Mouse (Mus musculus) ES-Bruce4 (cell line): ENCODE measurements around the gene Ttc25. TPM values are rescaled to one million over a fixed set of nuclear protein-coding genes. Genes with fewer than 3 reads are reported as not detected.

Experiments used
- H3K27ac ChIP-seq: 2 replicates; pipeline ENCODE4 v1.5.1; 2012; ENCODE audit warnings: low read length, inconsistent platforms; ENCODE audit not compliant: insufficient read depth
- H3K27me3 ChIP-seq: 2 replicates; pipeline ENCODE4 v1.6.1; 2012; ENCODE audit warnings: mild to moderate bottlenecking, low read length, inconsistent platforms; ENCODE audit not compliant: control insufficient read depth, poor library complexity, insufficient read depth, severe bottlenecking
- H3K36me3 ChIP-seq: 2 replicates; pipeline ENCODE4 v1.6.1; 2012; ENCODE audit warnings: inconsistent platforms, mild to moderate bottlenecking, low read length, moderate library complexity; ENCODE audit not compliant: control insufficient read depth, poor library complexity, insufficient read depth, severe bottlenecking
- H3K4me1 ChIP-seq: one replicate; pipeline ENCODE4 v1.8.1; 2011; ENCODE audit warnings: low read length; ENCODE audit not compliant: control insufficient read depth, insufficient read depth
- H3K4me3 ChIP-seq: 2 replicates; pipeline ENCODE4 v1.5.1; 2011; ENCODE audit warnings: low read depth, mild to moderate bottlenecking, low read length
- H3K9ac ChIP-seq: 2 replicates; pipeline ENCODE4 v1.6.1; 2012; ENCODE audit warnings: low read depth, mild to moderate bottlenecking, inconsistent platforms; ENCODE audit not compliant: poor library complexity, severe bottlenecking
- H3K9me3 ChIP-seq: replicated peaks from 2 replicates; pipeline ENCODE4 v1.6.1; 2012; ENCODE audit warnings: mild to moderate bottlenecking, low read length, inconsistent platforms; ENCODE audit not compliant: control insufficient read depth, poor library complexity, insufficient read depth, severe bottlenecking
- CTCF ChIP-seq: IDR thresholded peaks from one replicate; pipeline ENCODE4 v1.8.1; 2011; ENCODE audit warnings: low read depth, low read length
- EP300 ChIP-seq: IDR thresholded peaks from 2 replicates; pipeline ENCODE4 v1.6.1; 2011; ENCODE audit warnings: low read depth, low read length; ENCODE audit not compliant: insufficient read depth
- POLR2A ChIP-seq: IDR thresholded peaks from one replicate; pipeline ENCODE4 v1.8.1; 2011; ENCODE audit warnings: low read length; ENCODE audit not compliant: insufficient read depth
- polyA plus RNA-seq: library from polyadenylated mRNA; stranded (reverse); fragments of >200 nt; gene quantifications from 2 replicates; pipeline ENCODE4 v1.2.4, GENCODE M21; 2011; ENCODE audit warnings: low read depth; ENCODE audit not compliant: missing spikeins, insufficient read depth, insufficient read length

The Ttc25 gene
- polyA plus RNA-seq, 1 experiment, result 2.5 TPM

GRCm38 (mm10) chr11:100567229-100567628, 21.8 kb downstream of the Ttc25 start:
- H3K4me3 ChIP-seq, result no peak overlapping the region
- H3K36me3 ChIP-seq, result no peaks in the 10 kb centered on the region
- H3K9me3 ChIP-seq, result no peaks in the 10 kb centered on the region
- H3K27ac ChIP-seq, result no peak overlapping the region
- no peaks in the 10 kb centered on the region for H3K27me3 ChIP-seq
- H3K9ac ChIP-seq, result no peak overlapping the region
- no peaks in the 10 kb centered on the region for H3K4me1 ChIP-seq
- TF ChIP-seq CTCF (no peak), POLR2A (no peak), EP300 (no peak)

GRCm38 (mm10) chr11:100567815-100568245, 22.4 kb downstream of the Ttc25 start:
- Histone ChIP-seq H3K36me3 (no peaks in the 10 kb centered on the region), H3K4me3 (no peak overlapping the region), H3K27me3 (no peaks in the 10 kb centered on the region), H3K27ac (no peak overlapping the region), H3K4me1 (no peaks in the 10 kb centered on the region), H3K9me3 (no peaks in the 10 kb centered on the region), H3K9ac (no peak overlapping the region)
- no peak for TF ChIP-seq POLR2A
- TF ChIP-seq EP300, result no peak
- no peak for TF ChIP-seq CTCF

DNA sequence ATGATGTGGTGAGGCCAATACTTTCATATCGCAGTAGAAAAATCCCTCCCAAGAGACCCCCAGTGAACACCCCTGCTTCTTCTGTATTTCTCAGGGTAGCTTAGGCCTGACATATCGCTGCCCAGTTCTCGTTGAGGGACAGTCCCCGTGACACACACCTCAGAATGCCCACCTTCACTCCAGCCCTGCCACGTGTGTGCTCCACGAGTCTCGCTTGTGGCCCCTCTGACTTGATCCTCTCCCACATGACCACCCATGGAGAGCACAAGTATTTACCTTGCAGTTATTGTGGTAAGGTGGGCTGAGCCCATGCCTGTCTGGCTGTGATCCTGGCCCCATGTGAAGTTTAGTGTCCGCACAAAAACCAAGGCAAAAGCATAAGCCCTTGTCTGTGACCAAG, 23.3 kb downstream of the Ttc25 start:
- Histone ChIP-seq H3K4me1 (no peaks in the 10 kb centered on the region), H3K36me3 (no peaks in the 10 kb centered on the region), H3K9ac (no peak overlapping the region), H3K9me3 (no peaks in the 10 kb centered on the region), H3K4me3 (no peak overlapping the region), H3K27me3 (no peaks in the 10 kb centered on the region), H3K27ac (no peak overlapping the region)
- no peak for TF ChIP-seq CTCF
- no peak for TF ChIP-seq EP300
- no peak for TF ChIP-seq POLR2A

DNA sequence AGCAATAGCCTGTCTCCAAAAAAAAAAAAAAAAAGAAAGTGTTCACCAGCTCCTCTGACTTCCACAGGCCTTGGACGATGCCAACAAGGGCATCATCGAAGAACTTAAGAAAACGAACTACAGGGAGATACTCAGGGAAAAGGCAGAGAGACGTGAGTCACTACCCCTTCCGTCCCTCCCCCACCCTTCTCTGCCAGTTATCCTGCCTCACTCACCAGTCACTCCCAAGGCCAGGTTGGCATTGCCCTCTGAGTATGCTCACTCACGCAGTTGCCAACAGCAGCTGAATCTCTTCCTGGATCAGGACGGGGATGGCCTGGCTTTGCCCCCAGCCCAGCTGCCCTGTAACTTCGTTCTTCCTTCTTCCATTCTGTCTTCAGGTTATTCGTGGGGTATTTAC, 24.4 kb downstream of the Ttc25 start:
- H3K27me3 ChIP-seq, result no peaks in the 10 kb centered on the region
- H3K4me3 ChIP-seq, result no peak overlapping the region
- no peaks in the 10 kb centered on the region for H3K36me3 ChIP-seq
- TF ChIP-seq EP300 (no peak), CTCF (no peak), POLR2A (no peak)
- H3K9ac ChIP-seq, result no peak overlapping the region
- no peak overlapping the region for H3K27ac ChIP-seq
- no peaks in the 10 kb centered on the region for H3K9me3 ChIP-seq
- no peaks in the 10 kb centered on the region for H3K4me1 ChIP-seq

DNA sequence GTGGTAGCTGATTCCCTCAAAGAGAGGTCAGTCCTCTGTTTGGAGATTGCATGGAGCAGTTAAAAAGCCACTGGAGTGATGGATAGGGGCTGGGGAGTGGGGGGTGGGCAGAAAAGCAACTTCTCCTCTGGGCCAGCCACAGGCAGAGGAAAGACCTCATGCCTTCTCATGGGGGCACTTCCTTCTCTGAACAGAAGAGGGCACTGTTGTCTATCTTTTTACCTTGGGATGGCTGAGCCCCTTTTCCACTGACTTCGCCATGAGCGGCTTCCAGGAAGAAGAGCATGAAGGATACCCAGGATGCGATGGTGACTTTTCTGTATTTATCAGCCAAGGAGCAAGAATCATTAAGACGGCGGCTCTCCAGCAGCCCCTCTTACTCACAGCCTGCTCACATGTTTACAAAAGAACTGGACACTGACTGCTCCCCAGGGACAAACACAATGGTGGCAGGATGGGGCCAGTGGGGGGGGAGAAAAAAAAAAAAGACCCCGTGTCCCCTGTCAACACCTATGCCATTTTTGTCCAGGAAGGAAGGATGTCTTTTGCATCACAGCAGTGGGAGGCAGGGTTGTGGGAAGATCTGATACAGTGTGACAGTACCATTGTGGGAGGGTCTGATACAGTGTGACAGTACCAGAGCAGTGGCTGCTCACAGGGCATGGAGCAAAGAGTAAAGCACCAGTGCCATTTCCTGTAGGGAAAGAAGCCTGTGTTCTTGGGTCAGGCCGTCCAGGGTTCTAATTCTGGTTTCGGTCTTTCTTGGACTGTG, 25.2 kb downstream of the Ttc25 start:
- no peak for TF ChIP-seq EP300
- peak; percentile 77 for TF ChIP-seq CTCF
- TF ChIP-seq POLR2A, result no peak
- Histone ChIP-seq H3K9ac (no peak overlapping the region), H3K4me3 (no peak overlapping the region), H3K4me1 (no peaks in the 10 kb centered on the region), H3K27me3 (no peaks in the 10 kb centered on the region), H3K36me3 (no peaks in the 10 kb centered on the region), H3K27ac (no peak overlapping the region), H3K9me3 (no peaks in the 10 kb centered on the region)

DNA sequence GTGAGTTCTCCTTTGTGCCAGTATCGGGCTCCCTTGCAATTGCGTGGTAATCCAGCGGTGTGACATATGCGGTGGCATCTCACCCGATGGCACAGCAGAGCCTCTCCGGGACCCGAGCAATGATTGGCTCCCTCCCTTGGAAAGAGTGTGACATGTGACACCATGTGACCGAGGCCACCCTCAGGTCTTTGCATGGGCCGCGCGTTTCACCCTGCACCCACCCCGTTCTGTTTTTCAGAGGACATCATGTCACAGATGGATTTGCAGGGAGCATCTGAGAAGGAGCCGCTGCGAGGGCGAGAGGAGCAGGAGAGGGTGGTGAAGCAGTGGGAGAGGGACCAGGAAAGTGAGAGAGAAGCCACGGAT, 25.8 kb downstream of the Ttc25 start:
- no peaks in the 10 kb centered on the region for H3K9me3 ChIP-seq
- no peak overlapping the region for H3K4me3 ChIP-seq
- no peak overlapping the region for H3K27ac ChIP-seq
- no peaks in the 10 kb centered on the region for H3K27me3 ChIP-seq
- no peak overlapping the region for H3K9ac ChIP-seq
- TF ChIP-seq EP300 (no peak), POLR2A (no peak), CTCF (no peak)
- no peaks in the 10 kb centered on the region for H3K36me3 ChIP-seq
- H3K4me1 ChIP-seq, result no peaks in the 10 kb centered on the region
